Mouse (Mus musculus) forebrain, embryonic 11.5 days (tissue): ENCODE results near the gene Hhat. TPM values are rescaled to one million over a fixed set of nuclear protein-coding genes. Genes with fewer than 3 reads are reported as not detected.

ENCODE experiments used
- ATAC-seq: fragments of 200-750 bp; cut with Nextera tagmentation; replicated peaks from 2 replicates; pipeline ENCODE4 v1.8.0; 2017; ENCODE audit warnings: moderate TSS enrichment; ENCODE audit not compliant: low FRiP score
- DNase-seq: peaks from one replicate; pipeline ENCODE4 v3.0.0-alpha.2; 2017; ENCODE audit warnings: low spot score
- H3K27ac ChIP-seq: fragments of 300-500 bp; sonication (generic); 2 replicates; pipeline ENCODE4 v1.5.1; 2014; ENCODE audit warnings: low read depth, low read length
- H3K27me3 ChIP-seq: fragments of 300-500 bp; sonication (generic); 2 replicates; pipeline ENCODE4 v1.6.1; 2014; ENCODE audit warnings: mild to moderate bottlenecking, low read length, mixed read lengths; ENCODE audit not compliant: control insufficient read depth, insufficient read depth
- H3K36me3 ChIP-seq: fragments of 300-500 bp; sonication (generic); 2 replicates; pipeline ENCODE4 v1.6.1; 2014; ENCODE audit warnings: mild to moderate bottlenecking, low read length, moderate library complexity, mixed read lengths; ENCODE audit not compliant: control insufficient read depth, insufficient read depth
- H3K4me1 ChIP-seq: fragments of 300-500 bp; sonication (generic); replicated peaks from 2 replicates; pipeline ENCODE4 v1.6.1; 2014; ENCODE audit warnings: low read length, mixed read lengths; ENCODE audit not compliant: control insufficient read depth, insufficient read depth
- H3K4me2 ChIP-seq: fragments of 300-500 bp; sonication (generic); 2 replicates; pipeline ENCODE4 v1.6.1; 2014; ENCODE audit warnings: low read depth, mild to moderate bottlenecking, low read length, moderate library complexity, mixed read lengths; ENCODE audit not compliant: severe bottlenecking
- H3K4me3 ChIP-seq: fragments of 300-500 bp; sonication (generic); 2 replicates; pipeline ENCODE4 v1.5.1; 2014; ENCODE audit warnings: low read depth, low read length
- H3K9ac ChIP-seq: fragments of 300-500 bp; sonication (generic); 2 replicates; pipeline ENCODE4 v1.6.1; 2014; ENCODE audit warnings: low read length
- H3K9me3 ChIP-seq: fragments of 300-500 bp; sonication (generic); 2 replicates; pipeline ENCODE4 v1.6.1; 2016; ENCODE audit warnings: low read length, mixed read lengths; ENCODE audit not compliant: control insufficient read depth
- WGBS: fragments of 180-500 bp; shearing (Covaris S2); extraction: QIAGEN DNeasy Blood & Tissue Kit; methylation state at CpG from one replicate; pipeline ENCODE4 v1.1.7; 2014; 5-methylcytosine and 5-hydroxymethylcytosine counted together
- polyA plus RNA-seq: library from polyadenylated mRNA; unstranded; fragments of >200 nt; fragmentation: Nextera tagmentation; extraction: Ambion mirVana; gene quantifications from 2 replicates; pipeline ENCODE4 v1.2.1, GENCODE M21; 2014

Hhat gene
- polyA plus RNA-seq, 1 experiment from 2014 or later: 8.0 TPM

DNA sequence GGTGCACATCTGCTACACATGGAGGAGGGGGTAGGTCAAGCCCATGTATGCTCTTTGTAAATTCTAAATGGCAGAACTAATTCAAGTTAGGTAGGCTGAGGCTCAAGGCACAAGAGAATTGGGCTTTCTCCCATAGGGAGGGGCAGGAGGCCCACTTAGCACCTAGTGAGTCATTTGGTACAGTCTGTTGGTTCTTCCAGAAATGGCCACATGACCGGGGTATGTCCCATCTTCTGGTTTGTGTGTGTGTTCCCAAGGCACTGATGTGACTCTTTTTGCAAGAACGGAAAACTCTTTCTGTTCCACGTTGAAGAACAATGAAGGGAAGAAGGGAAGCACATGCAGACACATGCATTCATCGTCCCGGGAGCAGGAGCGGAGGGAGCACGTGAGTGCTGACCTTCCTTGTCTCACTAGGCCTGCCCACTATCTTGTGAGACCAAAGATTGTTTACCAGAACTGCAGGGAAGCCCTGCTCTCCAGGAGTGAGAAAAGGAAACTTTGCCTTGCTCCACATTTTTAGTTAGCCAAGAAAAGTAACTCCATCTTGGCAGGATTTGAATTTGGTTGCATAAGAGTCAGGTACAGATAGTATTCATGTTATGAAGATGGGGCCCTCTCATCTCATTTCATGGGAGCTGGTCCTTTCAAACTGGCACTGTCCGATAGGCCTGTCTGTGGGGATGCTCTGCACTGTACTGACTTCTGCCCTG is 290.8 kb downstream of the Hhat start:
- no peaks in the 10 kb centered on the region for H3K9me3 ChIP-seq
- H3K4me3 ChIP-seq: no peak overlapping the region
- no peak overlapping the region for H3K27ac ChIP-seq
- H3K36me3 ChIP-seq: no peaks in the 10 kb centered on the region
- 91% methylated on average over 8 of the region's 8 CpGs for WGBS
- no peak overlapping the region for H3K4me2 ChIP-seq
- no peak overlapping the region for H3K9ac ChIP-seq
- ATAC-seq (no peak), DNase-seq (no peak)
- H3K4me1 ChIP-seq: no peaks in the 10 kb centered on the region
- no peaks in the 10 kb centered on the region for H3K27me3 ChIP-seq

DNA sequence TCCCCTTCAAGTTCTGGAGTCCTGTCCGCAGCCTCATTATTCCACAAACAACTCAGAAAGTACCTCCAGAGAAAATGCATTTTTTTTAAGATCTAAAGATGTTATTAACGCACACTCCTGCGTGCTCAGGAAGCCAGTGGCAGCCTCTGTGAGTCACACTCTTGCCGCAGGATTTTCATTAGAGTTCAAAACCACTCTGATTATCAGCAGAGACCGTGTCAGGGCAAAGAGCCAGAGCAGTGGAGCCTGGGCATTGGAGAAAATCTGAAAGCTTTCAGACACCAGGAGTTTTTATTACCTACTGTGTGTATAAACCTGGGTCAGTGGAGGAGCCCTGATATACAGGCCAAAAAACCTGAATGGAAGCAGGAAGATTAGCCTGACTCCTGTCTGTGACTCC is 292.8 kb downstream of the Hhat start:
- no peak overlapping the region for H3K4me2 ChIP-seq
- DNase-seq (no peak), ATAC-seq (no peak)
- no peaks in the 10 kb centered on the region for H3K27me3 ChIP-seq
- H3K27ac ChIP-seq: no peak overlapping the region
- no peak overlapping the region for H3K9ac ChIP-seq
- no peak overlapping the region for H3K4me3 ChIP-seq
- no peaks in the 10 kb centered on the region for H3K9me3 ChIP-seq
- no peaks in the 10 kb centered on the region for H3K36me3 ChIP-seq
- no peaks in the 10 kb centered on the region for H3K4me1 ChIP-seq
- WGBS: 85% methylated on average over 5 of the region's 5 CpGs

DNA sequence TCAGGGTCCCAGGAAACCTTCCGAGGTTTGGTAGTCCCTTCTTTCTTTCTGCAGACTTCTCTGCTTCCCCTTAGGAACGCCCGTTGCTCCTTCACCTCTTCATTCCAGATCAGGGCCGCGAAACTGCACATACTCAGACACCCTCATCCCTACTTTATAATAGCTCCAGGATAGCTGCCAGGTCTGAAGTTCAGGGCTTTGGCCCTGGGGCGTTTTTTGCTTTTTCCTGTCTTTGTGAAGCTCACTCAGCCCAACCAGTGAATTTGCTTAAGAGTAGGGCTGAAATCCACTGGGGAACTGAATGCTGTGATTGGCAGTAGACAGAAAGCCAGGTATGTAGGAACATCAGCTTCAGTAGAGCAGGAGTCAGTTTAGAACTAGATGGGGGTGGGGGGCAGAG is 293.5 kb downstream of the Hhat start:
- Histone ChIP-seq H3K4me1 (no peaks in the 10 kb centered on the region), H3K9me3 (no peaks in the 10 kb centered on the region), H3K27me3 (no peaks in the 10 kb centered on the region), H3K36me3 (no peaks in the 10 kb centered on the region), H3K9ac (no peak overlapping the region), H3K4me2 (no peak overlapping the region), H3K4me3 (no peak overlapping the region), H3K27ac (no peak overlapping the region)
- ATAC-seq (no peak), DNase-seq (no peak)
- WGBS: 87% methylated on average over 6 of the region's 6 CpGs

- no peak overlapping the region for H3K27ac ChIP-seq
- no peaks in the 10 kb centered on the region for H3K36me3 ChIP-seq
- H3K4me1 ChIP-seq: no peaks in the 10 kb centered on the region
- WGBS: 88% methylated on average over 7 of the region's 7 CpGs
- H3K4me3 ChIP-seq: no peak overlapping the region
- H3K9ac ChIP-seq: no peak overlapping the region
- H3K9me3 ChIP-seq: no peaks in the 10 kb centered on the region
- H3K4me2 ChIP-seq: no peak overlapping the region
- ATAC-seq: no peak
- H3K27me3 ChIP-seq: no peaks in the 10 kb centered on the region
- DNase-seq: no peak
Measured at GRCm38 (mm10) chr1:192476704-192477103, 294.3 kb downstream of the Hhat start.

DNA sequence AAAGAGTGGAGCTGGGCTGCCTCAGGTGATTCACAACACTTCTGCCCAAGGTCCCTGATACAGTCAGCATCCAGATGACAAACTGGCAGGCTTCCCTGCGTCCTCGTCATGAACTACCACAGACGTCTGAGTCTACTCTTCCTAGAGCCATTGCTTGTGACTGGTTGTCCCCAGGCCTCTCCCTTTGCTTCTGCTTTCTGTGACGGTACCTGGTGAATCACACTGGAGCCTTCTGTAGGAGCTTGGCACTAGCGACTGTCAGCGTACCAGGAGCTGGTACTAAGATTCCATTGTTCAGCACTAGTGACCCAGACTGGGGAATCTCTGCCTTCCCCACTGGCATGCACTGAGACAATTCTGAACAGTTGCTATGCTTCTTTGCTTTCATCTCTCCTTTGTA is 297.9 kb downstream of the Hhat start:
- H3K27ac ChIP-seq: no peak overlapping the region
- no peak overlapping the region for H3K4me2 ChIP-seq
- H3K4me1 ChIP-seq: no peaks in the 10 kb centered on the region
- no peak overlapping the region for H3K9ac ChIP-seq
- no peaks in the 10 kb centered on the region for H3K36me3 ChIP-seq
- no peak for DNase-seq
- H3K4me3 ChIP-seq: no peak overlapping the region
- 86% methylated on average over 6 of the region's 6 CpGs for WGBS
- H3K9me3 ChIP-seq: no peaks in the 10 kb centered on the region
- no peaks in the 10 kb centered on the region for H3K27me3 ChIP-seq
- ATAC-seq: no peak

DNA sequence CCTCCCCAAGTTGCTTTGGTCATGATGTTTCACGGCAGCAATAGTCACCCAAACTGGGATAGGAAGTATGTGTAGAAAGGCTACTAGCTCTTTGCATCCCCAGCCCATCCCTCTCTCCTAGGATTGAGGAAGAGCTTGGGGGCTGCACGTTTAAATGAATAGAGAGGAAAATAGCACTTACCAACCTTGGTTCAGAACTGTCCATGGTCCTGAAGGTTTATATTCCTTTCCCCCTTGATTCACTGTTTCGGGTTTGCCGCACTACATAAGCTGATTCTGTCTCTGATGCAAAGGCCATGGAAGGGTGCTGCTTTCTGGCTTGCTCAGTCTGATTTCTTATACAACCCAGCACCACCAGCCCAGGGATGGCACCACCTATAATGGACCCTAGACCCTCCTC is 298.7 kb downstream of the Hhat start:
- no peak for ATAC-seq
- Histone ChIP-seq H3K4me2 (no peak overlapping the region), H3K9me3 (no peaks in the 10 kb centered on the region), H3K36me3 (no peaks in the 10 kb centered on the region), H3K4me3 (no peak overlapping the region), H3K4me1 (no peaks in the 10 kb centered on the region), H3K27me3 (no peaks in the 10 kb centered on the region), H3K9ac (no peak overlapping the region), H3K27ac (no peak overlapping the region)
- WGBS: 61% methylated on average over 4 of the region's 4 CpGs
- DNase-seq: no peak

DNA sequence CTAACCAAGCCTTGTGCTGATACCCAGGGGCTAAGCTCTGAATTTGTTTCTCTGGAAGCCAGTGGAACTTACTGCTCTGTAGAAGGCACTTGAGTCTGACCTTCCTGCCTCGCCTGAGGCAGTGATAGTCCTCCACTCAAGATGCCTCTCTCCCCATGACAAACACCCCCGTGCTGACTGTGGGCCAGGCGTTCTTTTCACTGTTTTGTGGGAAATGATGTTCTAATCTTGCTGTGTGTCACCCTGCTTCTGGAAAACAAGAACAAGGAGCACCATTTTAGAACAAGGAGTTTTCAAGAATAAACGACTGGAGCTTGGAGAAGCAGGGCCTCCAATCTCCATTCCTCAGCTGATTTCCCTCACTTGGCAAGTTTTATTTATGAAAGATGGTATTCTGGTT is 307.3 kb downstream of the Hhat start:
- WGBS: 81% methylated on average over 4 of the region's 4 CpGs
- Histone ChIP-seq H3K9me3 (no peaks in the 10 kb centered on the region), H3K9ac (no peak overlapping the region), H3K4me2 (no peak overlapping the region), H3K27ac (no peak overlapping the region), H3K4me3 (no peak overlapping the region), H3K4me1 (no peaks in the 10 kb centered on the region), H3K27me3 (no peaks in the 10 kb centered on the region), H3K36me3 (no peaks in the 10 kb centered on the region)
- ATAC-seq: no peak
- no peak for DNase-seq

- Histone ChIP-seq H3K9me3 (no peaks in the 10 kb centered on the region), H3K27ac (no peak overlapping the region), H3K27me3 (no peaks in the 10 kb centered on the region), H3K9ac (no peak overlapping the region), H3K4me3 (no peak overlapping the region), H3K4me1 (no peaks in the 10 kb centered on the region), H3K36me3 (no peaks in the 10 kb centered on the region), H3K4me2 (no peak overlapping the region)
- DNase-seq: peak; percentile 78
- no peak for ATAC-seq
- 89% methylated on average over 6 of the region's 6 CpGs for WGBS
Measured at GRCm38 (mm10) chr1:192457526-192458206, 313.4 kb downstream of the Hhat start.

DNA sequence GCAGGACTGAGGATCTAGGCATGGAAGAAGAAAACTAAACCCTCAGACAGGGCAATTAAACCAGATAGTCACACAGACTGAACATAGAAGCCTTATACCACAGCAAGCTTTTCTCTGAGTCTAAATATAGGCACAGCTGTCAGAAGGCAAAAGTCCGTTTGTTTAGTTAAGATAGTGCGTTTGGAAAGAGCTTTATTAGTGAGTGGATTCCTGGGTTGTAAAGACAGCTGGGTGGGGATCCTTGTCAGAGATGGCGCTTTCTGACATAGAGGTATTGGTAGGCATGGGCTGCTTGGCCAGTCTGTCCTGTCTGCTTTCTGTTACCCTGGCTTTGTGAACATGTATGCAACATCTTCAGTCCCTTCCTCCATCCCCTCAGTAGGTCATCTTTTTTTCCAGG is 314.0 kb downstream of the Hhat start:
- DNase-seq (no peak), ATAC-seq (no peak)
- no peak overlapping the region for H3K4me2 ChIP-seq
- H3K9ac ChIP-seq: no peak overlapping the region
- H3K4me3 ChIP-seq: no peak overlapping the region
- H3K27ac ChIP-seq: no peak overlapping the region
- WGBS: 66% methylated on average over 3 of the region's 3 CpGs
- no peaks in the 10 kb centered on the region for H3K9me3 ChIP-seq
- H3K27me3 ChIP-seq: no peaks in the 10 kb centered on the region
- no peaks in the 10 kb centered on the region for H3K4me1 ChIP-seq
- no peaks in the 10 kb centered on the region for H3K36me3 ChIP-seq
